Mouse (Mus musculus): ENCODE data around the gene Frmd4a.

- TF ChIP-seq CTCF (IDR thresholded peaks at IDR 0.05; ENCODE audit: insufficient read depth, low read length) = no peak
- no peak for TF ChIP-seq POLR2A (IDR thresholded peaks at IDR 0.05; ENCODE audit: borderline replicate concordance, extremely low read depth, low read depth, low read length)
These were observed 135.1 kb downstream of the Frmd4a start for GRCm38 (mm10) chr2:4152521-4153040.
